Mouse (Mus musculus) neutrophil, adult 83 days (primary cell): ENCODE data around the gene Cacna2d1. TPM values are rescaled to one million over a fixed set of nuclear protein-coding genes. Genes with fewer than 3 reads are reported as not detected.

ENCODE experiments used
- total RNA-seq, 2 experiments: library from RNA; stranded (reverse); gene quantifications; one replicate each; pipeline ENCODE4 v1.2.4; 2023

The Cacna2d1 gene
- total RNA-seq: under 1 TPM in 1 of 2 experiments, not detected in 1; 0.04 TPM

GRCm38 (mm10) chr5:15934376-15935233, at the start of gene Cacna2d1:
TSS of gene Cacna2d1 (plus strand) at chr5:15934691.

Other genes with a start within 250 kb of the Cacna2d1 start
- not detected for gene Speer4c, start 220.4 kb upstream of the Cacna2d1 start, total RNA-seq